Mouse (Mus musculus) stomach, embryonic 14.5 days (tissue): ENCODE measurements around the gene Slc39a9. TPM values are rescaled to one million over a fixed set of nuclear protein-coding genes. Genes with fewer than 3 reads are reported as not detected.

Experiments
- ATAC-seq: fragments of 200-750 bp; cut with Nextera tagmentation; 2 replicates; pipeline ENCODE4 v1.8.0; 2017; ENCODE audit warnings: low read depth, moderate TSS enrichment; ENCODE audit not compliant: insufficient number of reproducible peaks, insufficient read depth, low FRiP score
- H3K27ac ChIP-seq: fragments of 300-500 bp; sonication (generic); 2 replicates; pipeline ENCODE4 v1.5.1; 2014; ENCODE audit warnings: mild to moderate bottlenecking, low read length, moderate library complexity, mixed read lengths
- H3K27me3 ChIP-seq: fragments of 300-500 bp; sonication (generic); 2 replicates; pipeline ENCODE4 v1.6.1; 2014; ENCODE audit warnings: low read length, control low read depth, mixed read lengths; ENCODE audit not compliant: control insufficient read depth, insufficient read depth
- H3K36me3 ChIP-seq: fragments of 300-500 bp; sonication (generic); 2 replicates; pipeline ENCODE4 v1.6.1; 2014; ENCODE audit warnings: mild to moderate bottlenecking, control low read depth, low read length, moderate library complexity, mixed read lengths; ENCODE audit not compliant: control insufficient read depth, insufficient read depth
- H3K4me1 ChIP-seq: fragments of 300-500 bp; sonication (generic); 2 replicates; pipeline ENCODE4 v1.6.1; 2014; ENCODE audit warnings: low read length, control low read depth, mixed read lengths; ENCODE audit not compliant: control insufficient read depth, insufficient read depth
- H3K4me2 ChIP-seq: fragments of 300-500 bp; sonication (generic); replicated peaks from 2 replicates; pipeline ENCODE4 v1.6.1; 2014; ENCODE audit warnings: low read depth, low read length, control low read depth
- H3K4me3 ChIP-seq: fragments of 300-500 bp; sonication (generic); 2 replicates; pipeline ENCODE4 v1.5.1; 2014; ENCODE audit warnings: low read depth, low read length, control low read depth
- H3K9ac ChIP-seq: fragments of 300-500 bp; sonication (generic); replicated peaks from 2 replicates; pipeline ENCODE4 v1.6.1; 2014; ENCODE audit warnings: low read depth, mild to moderate bottlenecking, control low read depth, low read length, moderate library complexity, mixed read lengths
- H3K9me3 ChIP-seq: fragments of 300-500 bp; sonication (generic); 2 replicates; pipeline ENCODE4 v1.6.1; 2016; ENCODE audit warnings: low read depth, low read length, control low read depth; ENCODE audit not compliant: control insufficient read depth
- WGBS: fragments of 180-500 bp; shearing (Covaris S2); extraction: QIAGEN DNeasy Blood & Tissue Kit; methylation state at CpG from one replicate; pipeline ENCODE4 v1.1.7; 2014; 5-methylcytosine and 5-hydroxymethylcytosine counted together
- polyA plus RNA-seq: library from polyadenylated mRNA; unstranded; fragments of >200 nt; fragmentation: Nextera tagmentation; extraction: Ambion mirVana; gene quantifications from 2 replicates; pipeline ENCODE4 v1.2.1, GENCODE M21; 2014

Slc39a9 gene
- polyA plus RNA-seq, 1 experiment from 2014 or later: 32.0 TPM

GRCm38 (mm10) chr12:80692269-80692972, 48.7 kb downstream of the Slc39a9 start, which contains the start of gene Plekhd1:
Plekhd1 (plus strand) TSS chr12:80692591.
- Histone ChIP-seq H3K4me1 (peaks cover 12% of the 10 kb centered on the region; the same call in 1 of the 2 replicates), H3K27ac (no peak within 1 kb of the TSS), H3K27me3 (0 out of 2 replicates have a peak, but pooled peaks cover 10% of the 10 kb centered on the region), H3K36me3 (no peaks in the 10 kb centered on the region), H3K4me2 (peak within 1 kb of the TSS; percentile 60), H3K9me3 (no peaks in the 10 kb centered on the region), H3K4me3 (peak within 1 kb of the TSS; percentile 36), H3K9ac (0 out of 2 replicates have a peak within 1 kb of the TSS, but pooled peaks have one; percentile 11)
- 1% methylated on average over 52 of the region's 52 CpGs for WGBS
- ATAC-seq: peak; percentile 79

DNA sequence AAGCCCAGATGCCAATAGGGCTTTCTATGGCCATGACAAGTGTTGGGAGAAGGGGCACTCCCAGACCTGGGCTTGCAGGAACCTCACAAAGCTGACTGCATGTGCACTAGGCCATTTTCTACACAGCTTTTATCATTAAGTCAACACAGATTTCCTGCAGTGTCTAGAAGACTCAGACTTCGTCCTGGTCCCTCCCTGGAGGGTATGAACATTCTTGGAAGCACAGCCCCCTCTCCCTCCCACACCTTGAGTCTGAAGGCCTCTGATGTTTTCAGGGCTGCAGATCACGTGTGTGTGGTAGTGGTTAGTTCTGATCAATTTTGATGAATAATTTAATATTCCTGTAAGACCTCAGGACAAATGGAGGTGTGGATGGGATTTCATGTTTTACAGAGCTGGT, 50.0 kb downstream of the Slc39a9 start:
- Histone ChIP-seq H3K4me3 (no peak overlapping the region), H3K4me1 (peaks cover 12% of the 10 kb centered on the region; the same call in 1 of the 2 replicates), H3K9ac (no peak overlapping the region), H3K9me3 (no peaks in the 10 kb centered on the region), H3K27me3 (0 out of 2 replicates have a peak, but pooled peaks cover 10% of the 10 kb centered on the region), H3K4me2 (peak overlapping the region; percentile 60; the same call in 1 of the 2 replicates), H3K27ac (no peak overlapping the region), H3K36me3 (no peaks in the 10 kb centered on the region)
- WGBS: 45% methylated on average over 2 of the region's 2 CpGs
- 0 out of 2 replicates have a peak, but pooled peaks have one; percentile 38 for ATAC-seq

GRCm38 (mm10) chr12:80695004-80695403, 51.3 kb downstream of the Slc39a9 start:
- Histone ChIP-seq H3K4me2 (no peak overlapping the region), H3K27ac (no peak overlapping the region), H3K4me1 (peaks cover 9% of the 10 kb centered on the region; the same call in 1 of the 2 replicates), H3K27me3 (0 out of 2 replicates have a peak, but pooled peaks cover 10% of the 10 kb centered on the region), H3K9ac (no peak overlapping the region), H3K36me3 (no peaks in the 10 kb centered on the region), H3K9me3 (no peaks in the 10 kb centered on the region), H3K4me3 (no peak overlapping the region)
- WGBS: 74% methylated on average over 3 of the region's 3 CpGs
- ATAC-seq: no peak

DNA sequence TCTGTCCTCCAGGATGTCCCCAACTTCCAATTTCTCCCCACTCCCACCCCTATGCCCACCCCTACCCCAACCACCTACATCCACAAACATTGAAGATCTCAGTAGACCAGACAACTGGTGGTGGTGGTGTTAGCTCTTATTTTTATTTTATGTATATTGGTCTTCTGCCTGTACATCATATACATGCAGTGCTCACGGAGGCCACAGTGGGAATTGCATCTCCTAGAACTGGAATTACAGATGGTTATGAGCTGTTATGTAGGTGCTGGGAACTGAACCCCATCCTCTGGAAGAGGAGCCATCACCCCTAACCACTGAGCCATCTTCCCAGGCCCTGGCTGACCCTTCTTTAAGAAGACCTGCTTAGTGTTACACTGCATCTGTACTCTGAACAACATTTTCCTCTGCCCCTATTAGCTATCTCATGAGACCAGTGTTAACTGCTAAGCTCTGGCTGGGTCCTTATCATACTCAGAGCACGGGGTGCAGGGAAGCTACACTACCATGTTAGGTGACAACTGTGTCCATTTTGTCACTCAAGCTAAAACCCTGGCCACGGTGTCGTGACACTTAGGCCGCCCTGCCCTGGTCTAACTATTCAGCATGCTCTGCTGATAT, 55.0 kb downstream of the Slc39a9 start:
- Histone ChIP-seq H3K27ac (no peak overlapping the region), H3K9ac (no peak overlapping the region), H3K4me1 (peaks cover 8% of the 10 kb centered on the region; the same call in 1 of the 2 replicates), H3K4me3 (no peak overlapping the region), H3K27me3 (no peaks in the 10 kb centered on the region), H3K36me3 (no peaks in the 10 kb centered on the region), H3K9me3 (no peaks in the 10 kb centered on the region), H3K4me2 (no peak overlapping the region)
- 75% methylated on average over 5 of the region's 5 CpGs for WGBS
- ATAC-seq: peak; percentile 60; the same call in 1 of the 2 replicates

- H3K9ac ChIP-seq: no peak overlapping the region
- no peak overlapping the region for H3K4me2 ChIP-seq
- peaks cover 8% of the 10 kb centered on the region; the same call in 1 of the 2 replicates for H3K4me1 ChIP-seq
- no peak overlapping the region for H3K27ac ChIP-seq
- H3K4me3 ChIP-seq: no peak overlapping the region
- WGBS: 48% methylated on average over 2 of the region's 2 CpGs
- H3K36me3 ChIP-seq: no peaks in the 10 kb centered on the region
- no peaks in the 10 kb centered on the region for H3K27me3 ChIP-seq
- no peak for ATAC-seq
- no peaks in the 10 kb centered on the region for H3K9me3 ChIP-seq
Measured at GRCm38 (mm10) chr12:80699144-80699531, 55.5 kb downstream of the Slc39a9 start.

- no peak overlapping the region for H3K4me2 ChIP-seq
- H3K9ac ChIP-seq: no peak overlapping the region
- no peaks in the 10 kb centered on the region for H3K27me3 ChIP-seq
- 53% methylated on average over 7 of the region's 7 CpGs for WGBS
- ATAC-seq: no peak
- H3K4me1 ChIP-seq: peaks cover 16% of the 10 kb centered on the region; the same call in 1 of the 2 replicates
- H3K9me3 ChIP-seq: no peaks in the 10 kb centered on the region
- H3K27ac ChIP-seq: no peak overlapping the region
- H3K36me3 ChIP-seq: no peaks in the 10 kb centered on the region
- no peak overlapping the region for H3K4me3 ChIP-seq
Measured at GRCm38 (mm10) chr12:80701332-80701731, 57.6 kb downstream of the Slc39a9 start.

DNA sequence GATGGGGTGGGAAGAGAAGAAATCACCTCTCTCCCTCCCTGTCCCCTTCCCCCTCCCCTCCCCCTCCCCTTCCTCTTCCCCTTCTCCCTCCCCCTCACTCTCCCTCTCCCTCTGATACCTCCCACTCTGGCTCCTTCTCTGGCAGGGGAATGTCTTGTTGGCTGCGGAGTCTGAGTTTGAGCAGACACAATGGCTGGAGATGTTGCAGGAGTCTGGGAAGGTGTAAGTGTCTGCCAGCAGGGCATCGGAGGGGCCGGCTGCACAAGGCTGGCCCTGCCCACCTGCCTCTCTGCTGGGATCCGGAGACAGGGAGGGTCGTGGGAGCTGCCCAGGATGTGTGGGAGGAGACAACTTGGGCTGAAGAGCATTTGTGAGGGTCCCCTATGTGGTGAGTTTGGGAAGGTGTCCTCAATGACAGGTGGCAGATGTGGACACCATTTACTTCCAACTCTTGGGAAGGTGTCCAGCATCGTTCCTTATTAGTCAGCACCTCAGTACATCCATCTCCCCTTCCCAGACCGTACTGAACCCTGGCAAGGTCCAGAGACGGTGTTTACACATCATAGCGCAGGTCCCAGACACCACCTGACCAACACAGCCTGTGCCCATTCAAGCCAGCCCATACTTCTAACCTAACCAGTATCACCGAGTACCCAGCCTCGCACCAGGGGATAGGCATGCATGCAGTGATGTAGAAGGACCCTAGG, 62.7 kb downstream of the Slc39a9 start:
- 39% methylated on average over 11 of the region's 11 CpGs for WGBS
- no peaks in the 10 kb centered on the region for H3K9me3 ChIP-seq
- H3K4me3 ChIP-seq: no peak overlapping the region
- H3K9ac ChIP-seq: no peak overlapping the region
- no peaks in the 10 kb centered on the region for H3K27me3 ChIP-seq
- no peak overlapping the region for H3K4me2 ChIP-seq
- ATAC-seq: peak; percentile 69
- no peaks in the 10 kb centered on the region for H3K36me3 ChIP-seq
- peaks cover 16% of the 10 kb centered on the region; the same call in 1 of the 2 replicates for H3K4me1 ChIP-seq
- H3K27ac ChIP-seq: peak overlapping the region; percentile 52; the same call in 1 of the 2 replicates
